In genomic region chr15:12205902-12206645, GRCm38 (mm10) we compare ENCODE assay signal across 8 mouse cellular contexts. TPM values are rescaled to one million over a fixed set of nuclear protein-coding genes. Genes with fewer than 3 reads are reported as not detected.
DNase-seq lines count a peak whose midpoint lies in the region; ATAC-seq and TF ChIP-seq lines count a peak whose summit lies in the region.

No protein-coding gene starts in this region.

- peak; percentile 48 to 55 for DNase-seq in cerebellum, postnatal 14 days
- DNase-seq in hindbrain, postnatal 0 days (ENCODE audit: low spot score), result no peak
- DNase-seq in midbrain, embryonic 14.5 days, result no peak
- DNase-seq in urinary bladder, postnatal 36 days (ENCODE audit: low spot score in 2 of 2), result no peak
- no peak for DNase-seq in adrenal gland, adult 8-10 months
- DNase-seq in thymus, postnatal 14 days, result no peak

- 31% methylated on average over 14 of the region's 14 CpGs for WGBS in hindbrain, postnatal 0 days
- 42% methylated on average over 14 of the region's 14 CpGs for WGBS in midbrain, embryonic 14.5 days

- TF ChIP-seq CTCF in hindbrain, postnatal 0 days (IDR thresholded peaks at IDR 0.05; ENCODE audit: low read depth), result no peak

- H3K4me2 ChIP-seq in hindbrain, postnatal 0 days (ENCODE audit: low read depth, low read length), result peak overlapping the region; percentile 65
- H3K4me2 ChIP-seq in midbrain, embryonic 14.5 days (ENCODE audit: low read length), result peak overlapping the region; percentile 63

- H3K4me1 ChIP-seq in megakaryocyte, embryonic 14.5 days, result peaks cover 74% of the 10 kb centered on the region
- peaks cover 12% of the 10 kb centered on the region for H3K4me1 ChIP-seq in hindbrain, postnatal 0 days (ENCODE audit: insufficient read depth, low read length)
- H3K4me1 ChIP-seq in midbrain, embryonic 14.5 days (ENCODE audit: control insufficient read depth, insufficient read depth, low read length), result peaks cover 21% of the 10 kb centered on the region

- 0 out of 2 replicates have a peak, but pooled peaks cover 3% of the 10 kb centered on the region for H3K9me3 ChIP-seq in megakaryocyte, embryonic 14.5 days
- H3K9me3 ChIP-seq in hindbrain, postnatal 0 days (ENCODE audit: low read length), result no peaks in the 10 kb centered on the region
- H3K9me3 ChIP-seq in midbrain, embryonic 14.5 days (ENCODE audit: control insufficient read depth, low read length), result no peaks in the 10 kb centered on the region

- no peaks in the 10 kb centered on the region for H3K27me3 ChIP-seq in megakaryocyte, embryonic 14.5 days (replicated peaks)
- H3K27me3 ChIP-seq in hindbrain, postnatal 0 days (ENCODE audit: insufficient read depth, low read length), result no peaks in the 10 kb centered on the region
- no peaks in the 10 kb centered on the region for H3K27me3 ChIP-seq in midbrain, embryonic 14.5 days (ENCODE audit: control insufficient read depth, insufficient read depth, low read length)

- H3K27ac ChIP-seq in hindbrain, postnatal 0 days, result no peak overlapping the region
- no peak overlapping the region for H3K27ac ChIP-seq in midbrain, embryonic 14.5 days (replicated peaks; ENCODE audit: low read depth, low read length)

- H3K9ac ChIP-seq in hindbrain, postnatal 0 days (replicated peaks; ENCODE audit: low read length), result peak overlapping the region; percentile 94
- H3K9ac ChIP-seq in midbrain, embryonic 14.5 days (replicated peaks; ENCODE audit: low read length), result peak overlapping the region; percentile 84

- H3K36me3 ChIP-seq in megakaryocyte, embryonic 14.5 days (replicated peaks; ENCODE audit: low read length), result peaks cover 41% of the 10 kb centered on the region
- H3K36me3 ChIP-seq in hindbrain, postnatal 0 days (ENCODE audit: insufficient read depth, low read length), result no peaks in the 10 kb centered on the region
- H3K36me3 ChIP-seq in midbrain, embryonic 14.5 days (ENCODE audit: control insufficient read depth, insufficient read depth, low read length), result no peaks in the 10 kb centered on the region

- ATAC-seq in megakaryocyte, adult 5-6 weeks (ENCODE audit: poor library complexity, severe bottlenecking), result no peak
- ATAC-seq in hindbrain, postnatal 0 days, result no peak
- no peak for ATAC-seq in midbrain, embryonic 14.5 days (ENCODE audit: low FRiP score, low TSS enrichment)

- H3K4me3 ChIP-seq in megakaryocyte, embryonic 14.5 days (replicated peaks), result peak overlapping the region; percentile 97
- peak overlapping the region; percentile 98 for H3K4me3 ChIP-seq in hindbrain, postnatal 0 days (ENCODE audit: low read length)
- H3K4me3 ChIP-seq in midbrain, embryonic 14.5 days (replicated peaks; ENCODE audit: low read depth, low read length), result peak overlapping the region; percentile 87

RNA-seq across cellular contexts. Expression of gene Mtmr12, which starts 1.2 kb away (rescaled TPM):
- polyA plus RNA-seq in megakaryocyte, embryonic 14.5 days (2012; ENCODE audit: insufficient read depth, low replicate concordance), result 4.4 and 4.6 TPM in 2 replicates
- total RNA-seq in megakaryocyte, adult 5-6 weeks (2015), result 16.1 and 17.4 TPM in 2 replicates
- 20.6 and 23.3 TPM in 2 replicates for total RNA-seq in megakaryocyte, adult 5-6 weeks (2017)
- 10.7 and 12.6 TPM in 2 replicates for total RNA-seq in hindbrain, postnatal 0 days (2014; rRNA removed)
- polyA plus RNA-seq in hindbrain, postnatal 0 days (2015; fragmentation: Nextera tagmentation; extraction: Ambion mirVana), result 5.5 and 5.7 TPM in 2 replicates
- polyA plus RNA-seq in midbrain, embryonic 14.5 days (2014; fragmentation: Nextera tagmentation; extraction: Ambion mirVana), result 6.6 and 9.0 TPM in 2 replicates
- 10 to 100 TPM; 21.8 to 28.1 (median 25.7) TPM for total RNA-seq in adrenal gland, adult 8-10 months (2022)

Comparison
In these comparisons a context has a peak if more than half of its experiments do, and no peak if none do; other contexts are left out.
1. DNase-seq: peak in cerebellum, postnatal 14 days (2 of 2); none in hindbrain, postnatal 0 days (single experiment), midbrain, embryonic 14.5 days (single experiment), urinary bladder, postnatal 36 days (0 of 2), adrenal gland, adult 8-10 months (single experiment) and thymus, postnatal 14 days (single experiment).
2. Peak in every context shown above with its lines, with median percentiles within 50 percentile points of each other: H3K4me3 ChIP-seq.